Mouse (Mus musculus) liver, embryonic 14.5 days (tissue): ENCODE measurements at regions not wholly inside any gene's neighbourhood (a gene's known extent, or its start where the extent isn't known, plus 50 kb on each side); places are given as distances from the start of the nearest gene placed in this dataset.

Experiments used
- ATAC-seq: fragments of 200-750 bp; cut with Nextera tagmentation; 2 replicates; pipeline ENCODE4 v1.8.0; 2017; ENCODE audit warnings: moderate number of reproducible peaks, mild to moderate bottlenecking, moderate library complexity; ENCODE audit not compliant: insufficient read depth
- DNase-seq, 3 experiments: peaks; one replicate each; pipeline ENCODE4 v3.0.0-alpha.2; 2012 to 2013; ENCODE audit warnings: low read depth in 3 of 3, low spot score in 3 of 3
- H3K27ac ChIP-seq: fragments of 300-500 bp; sonication (generic); 2 replicates; pipeline ENCODE4 v1.5.1; 2014; ENCODE audit warnings: moderate library complexity, mild to moderate bottlenecking, control low read depth, inconsistent platforms
- H3K27me3 ChIP-seq: fragments of 300-500 bp; sonication (generic); 2 replicates; pipeline ENCODE4 v1.6.1; 2014; ENCODE audit warnings: mild to moderate bottlenecking, low read length, moderate library complexity; ENCODE audit not compliant: control insufficient read depth, insufficient read depth
- H3K36me3 ChIP-seq: fragments of 300-500 bp; sonication (generic); replicated peaks from 2 replicates; pipeline ENCODE4 v1.6.1; 2014; ENCODE audit warnings: low read depth; ENCODE audit not compliant: control insufficient read depth, insufficient read depth
- H3K4me1 ChIP-seq, 2 experiments: fragments of 200-500 bp in 1 of 2; fragments of 300-500 bp in 1 of 2; sonication (generic) in 1 of 2; replicated peaks; 2 replicates each; pipeline ENCODE4 v1.6.1; 2012 to 2014; ENCODE audit warnings: antibody characterized with exemption in 1 of 2, inconsistent platforms in 1 of 2, low read length in 1 of 2; ENCODE audit not compliant: control insufficient read depth in 2 of 2, insufficient read depth in 2 of 2
- H3K4me2 ChIP-seq: fragments of 300-500 bp; sonication (generic); 2 replicates; pipeline ENCODE4 v1.6.1; 2014; ENCODE audit warnings: low read depth, mild to moderate bottlenecking, control low read depth, moderate library complexity
- H3K4me3 ChIP-seq, 2 experiments: fragments of 200-500 bp in 1 of 2; fragments of 300-500 bp in 1 of 2; sonication (generic) in 1 of 2; 2 replicates each; pipeline ENCODE4 v1.5.1; 2012 to 2014; ENCODE audit warnings: low read depth in 2 of 2, low read length in 2 of 2, mild to moderate bottlenecking in 2 of 2, control low read depth in 1 of 2, inconsistent platforms in 1 of 2, moderate library complexity in 1 of 2; ENCODE audit not compliant: insufficient read depth in 1 of 2
- H3K9ac ChIP-seq: fragments of 300-500 bp; sonication (generic); replicated peaks from 2 replicates; pipeline ENCODE4 v1.6.1; 2014; ENCODE audit warnings: mild to moderate bottlenecking, control low read depth, moderate library complexity
- H3K9me3 ChIP-seq: fragments of 300-500 bp; sonication (generic); 2 replicates; pipeline ENCODE4 v1.6.1; 2016; ENCODE audit warnings: low read length, mixed read lengths; ENCODE audit not compliant: control insufficient read depth
- CTCF ChIP-seq: IDR thresholded peaks from 2 replicates; pipeline ENCODE4 v1.5.1; 2016; ENCODE audit warnings: antibody characterized with exemption, low read depth, control low read depth
- EP300 ChIP-seq: IDR thresholded peaks from 2 replicates; pipeline ENCODE4 v1.6.1; 2016; ENCODE audit warnings: antibody characterized with exemption, low read depth
- WGBS: fragments of 180-500 bp; shearing (Covaris S2); extraction: QIAGEN DNeasy Blood & Tissue Kit; methylation state at CpG from one replicate; pipeline ENCODE4 v1.1.7; 2014; ENCODE audit not compliant: insufficient replicate concordance; 5-methylcytosine and 5-hydroxymethylcytosine counted together

GRCm38 (mm10) chr7:110694262-110694661, 66.8 kb downstream of the Adm start:
- H3K27me3 ChIP-seq = no peaks in the 10 kb centered on the region
- no peak overlapping the region for H3K4me3 ChIP-seq
- H3K4me1 ChIP-seq = no peaks in the 10 kb centered on the region
- no peaks in the 10 kb centered on the region for H3K36me3 ChIP-seq
- DNase-seq (no peak), ATAC-seq (no peak)
- no peak overlapping the region for H3K27ac ChIP-seq
- H3K9ac ChIP-seq = no peak overlapping the region
- H3K4me2 ChIP-seq = no peak overlapping the region
- WGBS = 48% methylated on average over 5 of the region's 5 CpGs
- H3K9me3 ChIP-seq = no peaks in the 10 kb centered on the region
- TF ChIP-seq EP300 = no peak
- TF ChIP-seq CTCF = no peak

- no peak for DNase-seq
- no peak for ATAC-seq
- H3K27me3 ChIP-seq = no peaks in the 10 kb centered on the region
Observed at GRCm38 (mm10) chr7:110695729-110696128, 68.3 kb downstream of the Adm start.

GRCm38 (mm10) chr7:110698211-110699153, 69.5 kb upstream of the Ampd3 start:
- Histone ChIP-seq H3K9ac (no peak overlapping the region), H3K4me3 (no peak overlapping the region), H3K27me3 (no peaks in the 10 kb centered on the region), H3K9me3 (no peaks in the 10 kb centered on the region), H3K36me3 (no peaks in the 10 kb centered on the region), H3K4me2 (no peak overlapping the region), H3K4me1 (no peaks in the 10 kb centered on the region), H3K27ac (no peak overlapping the region)
- 66% methylated on average over 17 of the region's 17 CpGs for WGBS
- ATAC-seq = no peak
- TF ChIP-seq CTCF (no peak), EP300 (no peak)
- DNase-seq = no peak

More at GRCm38 (mm10) chr7:110695729-110696128, 68.3 kb downstream of the Adm start:
- no peaks in the 10 kb centered on the region for H3K9me3 ChIP-seq
- H3K27ac ChIP-seq = no peak overlapping the region
- H3K4me3 ChIP-seq = no peak overlapping the region
- TF ChIP-seq CTCF = no peak
- no peak for TF ChIP-seq EP300
- WGBS = 61% methylated on average over 8 of the region's 8 CpGs
- no peak overlapping the region for H3K9ac ChIP-seq
- H3K4me1 ChIP-seq = no peaks in the 10 kb centered on the region
- no peak overlapping the region for H3K4me2 ChIP-seq
- no peaks in the 10 kb centered on the region for H3K36me3 ChIP-seq

GRCm38 (mm10) chr7:110699596-110699995, 68.4 kb upstream of the Ampd3 start:
- DNase-seq = no peak
- no peak overlapping the region for H3K4me3 ChIP-seq
- H3K9ac ChIP-seq = no peak overlapping the region
- WGBS = 69% methylated on average over 11 of the region's 11 CpGs
- TF ChIP-seq EP300 = no peak
- no peak for TF ChIP-seq CTCF
- H3K27me3 ChIP-seq = no peaks in the 10 kb centered on the region
- no peaks in the 10 kb centered on the region for H3K36me3 ChIP-seq
- H3K9me3 ChIP-seq = no peaks in the 10 kb centered on the region
- no peak for ATAC-seq
- no peak overlapping the region for H3K4me2 ChIP-seq
- H3K4me1 ChIP-seq = no peaks in the 10 kb centered on the region
- H3K27ac ChIP-seq = no peak overlapping the region

- Histone ChIP-seq H3K4me1 (no peaks in the 10 kb centered on the region), H3K4me2 (no peak overlapping the region), H3K27me3 (no peaks in the 10 kb centered on the region), H3K4me3 (no peak overlapping the region), H3K27ac (no peak overlapping the region), H3K9ac (no peak overlapping the region), H3K36me3 (no peaks in the 10 kb centered on the region), H3K9me3 (no peaks in the 10 kb centered on the region)
- DNase-seq = no peak
- TF ChIP-seq EP300 (no peak), CTCF (no peak)
- no peak for ATAC-seq
- 49% methylated on average over 11 of the region's 11 CpGs for WGBS
Observed at GRCm38 (mm10) chr7:110701681-110702413, 66.2 kb upstream of the Ampd3 start.
